Mouse (Mus musculus) lung, adult 2 months (tissue): ENCODE results near the gene Pparg.

Experiments used
- CTCF ChIP-seq: fragments of 200-500 bp; IDR thresholded peaks from 2 replicates; pipeline ENCODE4 v1.5.1; 2011; ENCODE audit warnings: mild to moderate bottlenecking, low read length, control low read depth; ENCODE audit not compliant: insufficient read depth
- POLR2A ChIP-seq: fragments of 200-500 bp; IDR thresholded peaks from 2 replicates; pipeline ENCODE4 v1.6.1; 2011; ENCODE audit warnings: low read depth, mild to moderate bottlenecking, control low read depth, low read length, borderline replicate concordance; ENCODE audit errors: extremely low read depth

DNA sequence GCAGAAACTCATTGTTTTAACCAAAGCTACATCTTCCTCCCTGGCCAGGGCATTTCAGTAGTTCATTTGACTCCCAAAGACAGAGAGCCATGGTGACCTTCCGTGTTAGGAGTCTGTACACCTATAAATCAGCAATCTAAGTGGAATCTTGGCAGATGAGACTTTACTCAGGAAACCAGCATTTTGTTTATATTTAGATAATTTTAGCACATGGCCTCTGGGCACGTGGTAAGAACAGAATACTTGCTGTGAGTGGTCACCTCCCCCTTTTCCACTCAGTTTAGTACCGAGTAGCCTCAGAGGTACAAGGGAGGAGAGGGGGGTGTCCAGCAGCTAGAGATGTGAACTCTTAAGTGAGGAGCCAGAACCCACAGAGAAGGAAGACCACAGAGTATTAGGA, 36.2 kb downstream of the Pparg start:
- TF ChIP-seq CTCF (no peak), POLR2A (no peak)
